Mouse (Mus musculus) heart, postnatal 10 days (tissue): ENCODE data around the gene Gnaq. TPM values are rescaled to one million over a fixed set of nuclear protein-coding genes. Genes with fewer than 3 reads are reported as not detected.

Source experiments
- DNase-seq, 2 experiments: peaks; one replicate each; pipeline ENCODE4 v3.0.0; 2021
- intact Hi-C: fragments of 180-260 bp; cut with DNase I; formaldehyde crosslinking; loops from one replicate; pipeline ENCODE4 v1.15.1; 2025
- total RNA-seq, 2 experiments: library from RNA; stranded (reverse); gene quantifications; 2 replicates each; pipeline ENCODE4 v1.2.3; 2021

Gene Gnaq
- total RNA-seq, 2 experiments from 2014 or later, result 37.3 to 38.1 TPM

GRCm38 (mm10) chr19:16300413-16300812 is 167.8 kb downstream of the Gnaq start:
- no peak for DNase-seq
- intact Hi-C loops, result no loop called here

GRCm38 (mm10) chr19:16301336-16301735 is 168.7 kb downstream of the Gnaq start:
- DNase-seq, result no peak
- intact Hi-C loops, result no loop called here

DNA sequence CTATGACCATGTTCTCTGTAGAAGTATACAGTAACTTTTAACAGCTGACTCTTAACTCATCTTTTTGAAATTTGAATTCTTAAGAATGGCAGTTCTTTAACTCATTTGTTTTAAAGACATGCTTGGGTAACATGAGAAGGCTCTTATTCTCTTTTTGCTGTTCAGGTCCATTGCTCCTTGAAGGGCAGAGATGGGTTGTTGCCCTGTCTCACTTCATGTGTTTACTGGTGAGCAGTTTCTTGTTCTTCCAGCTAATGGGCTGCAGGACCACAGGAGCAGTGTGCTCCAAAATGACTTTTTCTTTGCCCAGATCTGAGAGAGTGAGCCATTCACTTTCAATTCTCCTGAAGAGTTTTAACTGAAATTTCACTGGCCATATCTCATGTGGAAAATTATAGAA is 176.4 kb downstream of the Gnaq start:
- intact Hi-C loops, result no loop called here
- no peak for DNase-seq

DNA sequence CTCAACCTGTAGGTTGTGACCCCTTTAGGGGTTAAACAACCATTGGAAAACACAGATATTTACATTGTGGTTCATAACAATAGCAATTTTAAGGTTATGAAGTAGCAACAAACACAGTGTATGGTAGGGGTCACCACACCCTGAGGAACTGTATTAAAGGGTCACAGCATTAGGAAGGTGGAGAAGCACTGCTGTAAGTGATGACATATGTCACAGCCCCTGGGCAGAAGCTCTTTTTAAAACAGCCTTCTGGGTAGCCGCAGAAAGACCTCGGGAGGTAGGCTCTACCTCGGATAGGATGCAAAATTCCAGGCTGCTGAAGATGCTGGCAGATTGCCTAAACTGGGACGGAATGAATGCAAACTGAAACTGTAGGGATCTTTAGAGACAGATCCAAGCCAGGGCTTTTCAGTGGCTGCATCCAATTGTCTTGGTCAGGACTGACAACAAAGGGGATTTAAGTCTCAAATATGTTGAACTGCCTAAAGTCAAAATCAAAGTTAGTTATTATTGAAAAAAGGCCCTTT is 181.7 kb downstream of the Gnaq start:
- intact Hi-C loops, result no loop called here
- peak in 1 of 2 experiments; percentile 32 for DNase-seq

DNA sequence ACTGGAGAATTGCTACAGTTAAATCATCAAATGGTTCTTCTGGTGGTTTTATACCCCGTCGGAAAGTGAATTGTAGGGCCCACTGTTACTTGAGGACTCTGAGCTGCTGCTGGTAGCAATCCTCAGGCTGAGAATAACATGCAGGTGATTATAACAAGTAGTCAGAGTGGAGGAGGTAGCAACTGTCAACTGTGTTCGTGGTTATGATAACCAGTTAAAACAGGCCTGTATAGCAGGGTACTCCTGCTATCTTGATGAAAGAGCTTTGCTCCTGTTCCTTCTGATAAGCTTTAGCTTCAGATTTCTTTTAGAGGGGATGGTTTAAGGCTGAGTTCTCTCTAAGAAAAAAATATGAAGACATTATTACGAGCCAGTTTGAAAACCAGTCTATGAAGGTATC is 182.9 kb downstream of the Gnaq start:
- intact Hi-C loops, result no loop called here
- DNase-seq, result no peak

- no peak for DNase-seq
- intact Hi-C loops, result no loop called here
These were observed 185.6 kb downstream of the Gnaq start for GRCm38 (mm10) chr19:16318128-16318811.

- intact Hi-C loops, result no loop called here
- no peak for DNase-seq
These were observed 187.4 kb downstream of the Gnaq start for GRCm38 (mm10) chr19:16319986-16320385.

GRCm38 (mm10) chr19:16322986-16323385 is 190.4 kb downstream of the Gnaq start:
- intact Hi-C loops, result no loop called here
- DNase-seq, result no peak

- no peak for DNase-seq
- intact Hi-C loops, result no loop called here
These were observed 191.6 kb downstream of the Gnaq start for GRCm38 (mm10) chr19:16324239-16324638.

GRCm38 (mm10) chr19:16325911-16326310 is 193.3 kb downstream of the Gnaq start:
- intact Hi-C loops, result loop anchor here (5.0 kb wide), 2 partner anchors 194 to 264 kb away; partner anchors contain the start of gene Gnaq

GRCm38 (mm10) chr19:16327401-16328073 is 194.9 kb downstream of the Gnaq start:
- intact Hi-C loops, result loop anchor here (5.0 kb wide), 2 partner anchors 195 to 265 kb away; partner anchors contain the start of gene Gnaq
- DNase-seq, result no peak

More at GRCm38 (mm10) chr19:16325911-16326310, 193.3 kb downstream of the Gnaq start:
- DNase-seq, result peak; percentile 25 to 35

DNA sequence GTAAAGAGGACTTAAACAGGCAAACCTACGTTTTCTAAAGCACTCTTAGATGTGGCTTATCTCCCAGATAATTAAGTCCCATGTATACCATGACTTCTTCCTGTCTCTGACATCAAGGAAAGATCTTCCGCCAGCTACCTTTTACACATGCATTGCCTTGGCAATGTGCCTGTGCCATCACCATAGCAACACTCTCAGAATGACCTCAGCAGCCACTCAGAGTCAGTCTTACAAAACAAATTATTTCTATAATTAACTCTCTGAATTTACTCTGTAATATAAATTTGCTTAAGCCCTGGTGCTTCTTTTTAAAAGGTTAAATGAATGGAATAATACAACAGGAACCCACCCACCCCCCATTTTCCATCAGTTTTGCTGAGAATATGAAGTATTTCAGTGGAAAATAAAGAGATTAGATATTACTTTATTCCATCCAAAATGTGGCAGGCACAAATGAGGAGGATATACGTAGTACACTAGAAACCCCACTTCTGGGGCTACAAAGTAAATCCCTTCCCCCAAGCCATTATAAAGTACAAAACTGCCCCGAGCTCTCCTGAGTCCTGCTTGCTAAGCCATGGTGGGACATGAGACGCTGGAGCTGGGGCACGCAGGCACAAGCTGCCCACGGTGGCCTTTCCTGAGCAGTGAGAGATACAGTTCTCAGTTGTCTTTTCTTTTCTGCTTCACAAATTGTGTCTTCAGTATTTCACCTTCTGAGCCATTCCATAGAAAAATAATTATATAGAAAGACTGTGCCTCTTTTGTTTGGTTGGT is 195.6 kb downstream of the Gnaq start:
- intact Hi-C loops, result loop anchor here (5.0 kb wide), 2 partner anchors 196 to 266 kb away; partner anchors contain the start of gene Gnaq
- DNase-seq, result peak; percentile 44 to 48

- intact Hi-C loops, result loop anchor here (5.0 kb wide), 2 partner anchors 197 to 267 kb away; partner anchors contain the start of gene Gnaq
- DNase-seq, result no peak
These were observed 196.4 kb downstream of the Gnaq start for GRCm38 (mm10) chr19:16329056-16329455.

- intact Hi-C loops, result loop anchor here (5.0 kb wide), 2 partner anchors 197 to 267 kb away; partner anchors contain the start of gene Gnaq
These were observed 197.0 kb downstream of the Gnaq start for GRCm38 (mm10) chr19:16329648-16330047.

DNA sequence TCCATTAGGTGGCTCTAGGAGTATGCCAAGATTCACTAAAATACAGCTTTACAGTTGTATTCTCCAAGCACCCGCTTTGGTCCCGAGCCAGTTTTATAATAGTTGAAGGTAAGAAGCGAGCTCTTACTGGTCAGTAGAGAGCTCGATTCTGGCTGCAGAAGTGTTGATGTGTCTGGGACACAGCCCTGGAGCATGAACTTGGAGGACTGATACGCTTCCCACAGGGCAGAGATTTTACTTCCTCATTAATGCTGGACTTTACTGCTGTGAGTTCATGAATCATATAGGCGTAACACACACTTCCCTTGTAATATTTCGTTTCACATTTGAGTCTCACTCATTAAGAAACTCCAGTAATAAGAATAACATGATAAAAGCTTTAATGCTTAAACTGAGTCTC is 197.5 kb downstream of the Gnaq start:
- peak; percentile 51 to 59 for DNase-seq
- intact Hi-C loops, result no loop called here

More at GRCm38 (mm10) chr19:16329648-16330047, 197.0 kb downstream of the Gnaq start:
- DNase-seq, result no peak

DNA sequence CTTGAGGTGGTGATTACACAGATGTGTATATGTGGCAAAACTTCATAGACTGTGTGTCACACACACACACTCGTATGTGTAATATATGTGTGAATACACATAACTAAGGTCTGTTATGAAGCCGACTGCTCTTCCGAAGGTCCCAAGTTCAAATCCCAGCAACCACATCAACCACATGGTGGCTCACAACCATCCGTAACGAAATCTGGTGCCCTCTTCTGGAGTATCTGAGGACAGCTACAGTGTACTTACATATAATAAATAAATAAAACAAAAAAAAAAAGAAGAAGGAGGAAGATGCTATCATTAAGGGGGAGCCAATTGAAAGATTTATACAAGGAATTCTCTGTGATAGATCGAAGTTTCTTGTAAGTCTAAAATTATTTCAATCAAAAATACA is 198.4 kb downstream of the Gnaq start:
- intact Hi-C loops, result no loop called here
- DNase-seq, result no peak

- DNase-seq, result no peak
- intact Hi-C loops, result no loop called here
These were observed 205.4 kb downstream of the Gnaq start for GRCm38 (mm10) chr19:16337866-16338530.

- no peak for DNase-seq
- intact Hi-C loops, result no loop called here
These were observed 207.4 kb downstream of the Gnaq start for GRCm38 (mm10) chr19:16339954-16340586.

DNA sequence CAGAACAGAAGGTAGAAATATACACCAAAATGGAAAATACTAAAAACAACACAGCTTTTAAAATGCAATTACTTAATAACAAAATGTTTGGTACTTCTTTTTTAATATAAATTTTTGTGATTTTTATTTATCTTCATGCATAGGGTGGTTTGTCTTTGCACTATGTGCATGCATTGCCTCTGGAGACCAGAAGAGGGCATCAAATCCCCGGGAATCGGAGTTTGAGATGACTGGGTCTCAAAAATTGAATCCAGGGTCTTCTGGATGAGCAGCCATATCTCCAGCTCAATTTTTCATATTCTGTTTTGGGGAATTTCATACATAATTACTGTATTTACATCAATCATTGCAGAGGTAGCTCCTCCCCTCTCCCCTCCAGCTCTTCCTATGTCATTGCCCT is 210.1 kb downstream of the Gnaq start:
- no peak for DNase-seq
- intact Hi-C loops, result no loop called here

DNA sequence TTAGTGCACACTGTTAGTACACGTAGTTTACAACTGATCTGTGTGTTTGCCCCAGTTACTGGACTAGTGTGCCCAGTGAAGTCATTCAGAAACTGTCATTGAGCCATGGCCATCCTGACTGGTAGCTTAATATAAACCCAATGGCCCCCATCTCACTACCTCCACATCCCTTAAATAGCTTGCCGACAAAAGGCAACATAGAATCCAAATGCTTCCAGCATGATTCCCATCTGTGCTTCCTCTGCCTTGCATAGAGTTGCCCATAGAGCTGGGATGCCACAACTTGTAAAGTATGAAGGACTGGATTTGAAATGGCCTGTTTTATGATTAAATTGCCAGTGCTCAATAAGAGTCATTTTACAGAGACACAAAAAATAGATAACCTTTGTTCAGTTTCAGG is 212.9 kb downstream of the Gnaq start:
- intact Hi-C loops, result no loop called here
- no peak for DNase-seq
